Mouse (Mus musculus): ENCODE measurements around the gene Ubald2. TPM values are rescaled to one million over a fixed set of nuclear protein-coding genes. Genes with fewer than 3 reads are reported as not detected.
"Not testable (repeated sequence)": the region's sequence is repeated elsewhere in the genome, so short reads cannot be mapped to it uniquely, and the experiment has no call there.

Ubald2 gene
- total RNA-seq, 2 experiments from 2014 or later = 36.7 to 37.9 TPM

DNA sequence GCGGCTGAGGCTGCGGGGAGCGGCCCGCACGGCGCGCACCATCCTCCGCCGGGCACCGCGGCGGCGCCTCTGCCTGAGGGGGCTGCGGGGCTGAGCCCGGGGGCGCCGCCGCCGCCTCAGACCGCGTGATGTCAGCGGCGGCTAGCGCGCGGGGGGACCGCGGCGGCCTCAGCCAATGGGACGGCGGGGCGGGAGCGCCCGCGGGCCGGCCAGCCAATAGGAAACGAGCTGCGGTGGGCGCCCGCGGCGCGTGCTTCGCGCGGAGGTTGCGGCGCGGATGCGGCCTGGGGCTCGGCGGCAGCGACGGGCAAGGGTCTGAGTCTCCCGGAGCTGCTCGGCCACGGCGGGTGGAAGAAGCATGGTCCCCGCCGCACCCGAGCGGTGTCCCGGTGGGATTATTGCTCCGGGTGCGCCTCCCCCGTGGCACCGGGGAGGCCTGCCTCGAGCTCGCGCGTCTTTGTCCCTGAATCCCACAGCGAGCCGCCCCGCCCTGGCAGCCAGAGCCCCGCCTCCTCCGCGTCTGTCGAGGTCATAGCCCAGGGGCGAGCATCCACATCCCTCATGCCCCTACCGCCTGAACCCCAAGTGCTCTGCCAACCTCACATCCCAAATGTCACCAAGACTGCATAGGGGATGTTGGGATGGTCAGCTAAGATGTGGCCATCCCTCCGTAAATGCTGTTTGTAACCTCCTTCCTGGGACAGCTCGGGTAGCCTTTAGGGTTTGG lies 20.8 kb upstream of the Ubald2 start, which contains the start of gene Rnf157:
Gene Rnf157, minus strand, starts transcription at position 129 of the 727 bp plus-strand sequence.
- peak; percentile 75 for DNase-seq (ENCODE audit: low spot score)
- intact Hi-C loops (cut with DNase I) = no loop called here

- no peak for DNase-seq (ENCODE audit: low spot score)
- intact Hi-C loops (cut with DNase I) = no loop called here
Measured at GRCm38 (mm10) chr11:116413631-116414022, 20.3 kb upstream of the Ubald2 start.

GRCm38 (mm10) chr11:116416196-116416943 lies 17.5 kb upstream of the Ubald2 start:
- intact Hi-C loops (cut with DNase I) = no loop called here
- DNase-seq (ENCODE audit: low spot score) = peak; percentile 28

GRCm38 (mm10) chr11:116417054-116417453 lies 16.8 kb upstream of the Ubald2 start:
- intact Hi-C loops (cut with DNase I) = no loop called here
- no peak for DNase-seq (ENCODE audit: low spot score)

DNA sequence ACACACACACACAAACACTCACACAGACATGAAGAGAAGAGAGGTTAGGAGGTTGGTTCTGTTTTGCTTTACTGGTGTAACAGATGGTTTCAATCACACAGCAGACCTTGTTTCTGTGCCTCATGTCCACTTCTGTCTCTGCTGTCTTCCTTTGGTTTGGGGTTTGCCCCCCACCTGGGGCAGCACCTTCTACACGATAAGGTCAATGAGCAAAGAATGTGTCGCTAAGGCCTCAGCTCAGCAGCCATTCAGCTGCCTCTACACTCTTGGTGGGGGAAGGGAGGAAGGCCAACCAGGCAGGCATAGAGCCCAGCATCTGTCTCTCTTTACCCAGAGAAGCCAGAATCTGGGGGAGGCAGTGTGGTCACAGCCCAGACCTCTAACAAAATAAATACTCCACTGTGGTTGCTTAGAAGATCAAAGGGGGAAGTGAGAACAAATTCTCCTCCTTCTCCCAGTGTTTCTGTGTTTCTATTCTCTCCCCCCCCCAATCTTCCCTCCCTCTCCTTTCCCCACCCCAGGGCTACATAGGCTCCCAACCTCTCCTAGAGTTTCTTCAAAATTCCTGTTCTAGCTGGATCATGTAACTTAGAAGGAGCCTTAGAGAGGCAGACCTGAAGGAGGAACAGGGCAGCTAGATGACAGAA lies 15.6 kb upstream of the Ubald2 start:
- DNase-seq (ENCODE audit: low spot score) = no peak

DNA sequence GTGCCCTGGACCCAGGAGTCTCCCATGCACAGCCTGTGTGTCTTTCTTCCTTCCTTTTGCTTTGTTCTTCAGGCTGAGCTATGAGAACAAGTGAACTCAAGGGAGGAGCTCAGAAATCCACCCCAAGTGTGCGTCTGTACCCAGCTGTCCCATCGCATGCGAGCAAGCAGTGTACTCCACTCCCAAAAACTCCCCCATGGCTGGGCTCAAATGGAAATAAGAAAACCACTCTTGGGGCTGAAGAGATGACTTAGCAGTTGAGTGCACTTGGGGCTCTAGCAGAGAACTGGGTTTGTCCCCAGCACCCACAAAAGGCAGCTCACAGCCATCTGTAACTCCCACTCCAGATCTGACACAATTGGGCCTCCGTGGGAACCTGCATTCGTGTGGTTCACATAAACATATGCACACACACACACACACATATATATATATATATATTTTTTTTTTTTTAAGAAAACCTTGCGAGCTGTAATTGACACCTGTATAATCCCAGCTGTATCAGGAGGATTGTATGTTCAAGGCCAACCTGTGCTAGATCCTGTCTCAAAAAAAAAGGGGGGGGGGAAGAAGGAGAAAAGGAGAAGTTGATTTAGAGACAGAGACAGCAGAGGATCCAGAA lies 14.9 kb upstream of the Ubald2 start:
- DNase-seq (ENCODE audit: low spot score) = no peak
- intact Hi-C loops (cut with DNase I) = no loop called here

More for the DNA sequence above, 15.6 kb upstream of the Ubald2 start:
- intact Hi-C loops (cut with DNase I) = no loop called here

DNA sequence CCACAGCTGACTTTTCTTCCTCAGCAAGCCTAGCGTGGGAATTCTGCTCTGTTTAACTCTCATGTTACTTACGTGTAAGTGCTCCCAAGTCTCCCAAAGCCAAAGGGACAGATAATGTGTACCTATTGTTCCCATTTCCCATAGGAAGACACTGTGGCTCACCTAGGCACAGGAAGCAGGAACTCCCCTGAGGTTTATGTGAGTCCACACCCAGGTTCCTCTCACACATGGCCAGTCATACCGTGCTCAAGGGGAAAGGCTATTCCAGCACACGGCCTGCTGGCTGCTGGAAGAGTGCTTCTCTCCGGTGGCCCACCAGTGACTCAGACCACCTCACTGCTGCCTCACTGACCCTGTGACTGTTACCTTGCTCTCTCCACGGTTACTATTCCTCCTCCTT lies 12.8 kb upstream of the Ubald2 start:
- DNase-seq (ENCODE audit: low spot score) = no peak
- intact Hi-C loops (cut with DNase I) = no loop called here

GRCm38 (mm10) chr11:116422562-116422961 lies 11.3 kb upstream of the Ubald2 start:
- no peak for DNase-seq (ENCODE audit: low spot score)
- intact Hi-C loops (cut with DNase I) = no loop called here

DNA sequence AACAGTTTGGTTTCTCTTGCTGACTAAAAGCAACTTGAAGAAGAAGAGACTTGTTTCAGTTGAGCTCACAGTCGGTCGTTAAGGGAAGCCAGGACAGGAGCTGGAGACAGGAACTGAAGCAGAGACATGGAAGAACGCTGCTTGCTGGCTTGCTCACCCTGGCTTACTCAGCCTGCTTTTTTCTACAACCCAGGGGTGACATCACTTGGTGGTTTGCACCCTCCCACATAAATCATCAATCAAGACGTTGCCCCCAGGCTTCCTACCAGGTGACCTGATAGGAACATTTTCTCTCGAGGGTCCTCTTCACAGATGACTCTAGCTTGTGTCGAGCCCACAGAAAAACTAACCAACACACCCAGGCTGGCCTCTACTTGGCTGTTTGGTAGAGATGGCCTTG lies 10.7 kb upstream of the Ubald2 start:
- intact Hi-C loops (cut with DNase I) = no loop called here
- no peak for DNase-seq (ENCODE audit: low spot score)

GRCm38 (mm10) chr11:116423782-116424620 lies 9.9 kb upstream of the Ubald2 start:
- intact Hi-C loops (cut with DNase I) = no loop called here
- no peak for DNase-seq (ENCODE audit: low spot score)

DNA sequence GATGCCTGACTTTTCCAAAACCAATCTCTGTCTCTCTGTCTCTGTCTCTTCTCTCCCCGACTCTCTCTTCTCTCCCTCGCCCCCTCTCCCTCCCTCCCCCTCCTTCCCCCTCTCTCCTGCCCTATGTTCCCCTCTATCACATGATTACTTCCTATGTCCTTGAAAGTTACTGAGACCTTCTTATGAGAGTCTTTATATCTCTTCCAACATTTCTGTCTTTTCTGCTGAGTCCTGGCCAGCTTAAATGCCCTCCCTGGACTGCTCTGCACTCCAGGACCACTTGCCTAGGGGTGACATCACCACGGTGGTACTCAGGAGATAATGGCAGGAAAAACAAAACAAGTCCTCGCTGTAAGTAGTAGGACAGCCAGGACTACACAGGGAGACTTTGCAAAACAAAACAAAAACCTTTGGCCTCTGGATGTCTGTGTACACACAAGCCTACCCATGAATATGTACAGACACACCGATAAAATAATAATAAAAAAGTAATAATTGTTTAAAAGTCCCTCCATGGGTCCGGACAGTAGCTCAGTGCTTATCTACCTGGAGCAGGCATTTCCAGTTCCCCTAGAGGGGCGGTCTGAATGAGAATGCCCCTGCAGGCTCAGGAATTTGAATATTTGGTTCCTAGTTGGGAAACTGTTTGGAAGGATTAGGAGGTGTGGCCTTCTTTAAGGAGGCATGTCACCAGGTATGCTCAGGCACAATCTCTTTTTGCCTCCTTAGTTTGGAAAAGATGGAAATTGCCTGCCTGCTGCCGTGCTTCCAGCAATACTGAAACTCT lies 9.1 kb upstream of the Ubald2 start:
- intact Hi-C loops (cut with DNase I) = no loop called here
- no peak for DNase-seq (ENCODE audit: low spot score)

DNA sequence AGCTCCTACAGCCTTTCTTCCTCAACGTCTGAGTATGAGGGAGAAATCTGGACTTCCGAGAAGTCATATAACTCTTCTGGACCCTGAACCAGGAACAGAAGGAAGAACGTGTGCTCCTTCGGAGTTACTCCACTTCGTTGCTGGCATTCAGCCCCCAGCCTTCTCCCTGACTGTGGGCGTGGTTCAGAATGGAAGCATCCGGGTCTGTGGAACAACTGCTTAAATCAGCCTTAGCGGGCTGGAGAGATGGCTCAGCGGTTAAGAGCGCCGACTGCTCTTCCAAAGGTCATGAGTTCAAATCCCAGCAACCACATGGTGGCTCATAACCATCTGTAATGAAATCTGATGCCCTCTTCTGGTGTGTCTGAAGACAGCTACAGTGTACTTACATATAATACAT lies 7.6 kb upstream of the Ubald2 start:
- intact Hi-C loops (cut with DNase I); DNase-seq (ENCODE audit: low spot score): not testable (repeated sequence)

- DNase-seq (ENCODE audit: low spot score) = no peak
- intact Hi-C loops (cut with DNase I) = no loop called here
Measured at GRCm38 (mm10) chr11:116426852-116427575, 6.9 kb upstream of the Ubald2 start.

DNA sequence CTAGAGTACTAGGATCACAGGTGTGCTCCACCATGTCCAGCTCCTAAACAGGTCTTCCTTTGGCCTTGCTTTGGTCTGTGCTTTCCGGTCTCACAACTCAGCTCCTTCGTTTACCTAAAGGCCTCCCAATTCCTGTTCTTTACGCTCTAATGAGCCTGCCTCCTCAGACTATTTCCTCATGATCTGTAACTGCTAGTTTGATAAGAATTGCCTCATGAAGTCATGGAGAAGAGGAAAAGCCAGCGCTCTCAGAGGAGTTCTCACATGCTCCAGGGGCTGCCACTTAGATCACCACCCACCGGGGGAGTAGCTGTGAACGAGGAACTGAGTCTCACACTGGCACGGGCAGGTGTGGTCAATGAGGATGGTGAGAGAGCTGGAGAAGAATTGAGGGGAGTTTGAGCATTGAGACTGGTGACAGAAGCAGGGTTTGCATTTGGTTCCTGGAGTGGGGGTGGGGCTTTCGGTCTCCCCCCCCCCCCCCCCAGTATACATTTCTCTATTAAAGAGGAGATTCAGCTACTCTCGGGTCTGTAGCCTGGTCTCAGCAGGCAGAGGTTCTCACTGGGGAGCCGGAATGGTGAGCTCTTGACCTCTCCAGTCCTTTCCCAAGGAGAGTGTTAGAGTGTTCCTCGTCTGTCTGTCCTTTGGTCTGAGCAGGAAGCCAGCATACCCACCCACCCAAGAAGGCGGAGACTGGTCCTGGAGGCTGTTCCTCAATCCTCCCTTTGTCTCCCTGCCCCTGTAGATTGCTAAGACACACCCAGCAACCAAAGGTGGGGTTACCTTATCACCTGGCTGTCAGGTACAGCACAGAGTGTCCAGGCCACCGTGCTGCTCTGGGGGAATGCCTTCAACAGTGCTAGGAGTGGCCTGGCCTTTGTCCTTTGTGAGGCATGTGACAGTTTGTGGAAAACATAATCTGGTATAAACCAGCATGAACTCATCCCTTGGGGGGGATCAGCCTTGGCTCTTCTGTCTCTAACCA lies 4.7 kb upstream of the Ubald2 start:
- no peak for DNase-seq (ENCODE audit: low spot score)
- intact Hi-C loops (cut with DNase I) = no loop called here

GRCm38 (mm10) chr11:116429862-116430613 lies 3.9 kb upstream of the Ubald2 start:
- DNase-seq (ENCODE audit: low spot score) = no peak
- intact Hi-C loops (cut with DNase I) = no loop called here

GRCm38 (mm10) chr11:116430723-116431427 lies 3.0 kb upstream of the Ubald2 start:
- intact Hi-C loops (cut with DNase I) = no loop called here
- DNase-seq (ENCODE audit: low spot score) = no peak

All from heart, postnatal 25 days (tissue).